Mouse (Mus musculus): Measurements from ENCODE around the gene Ephb1. TPM values are rescaled to one million over a fixed set of nuclear protein-coding genes. Genes with fewer than 3 reads are reported as not detected.

Ephb1 gene
- polyA plus RNA-seq, 1 experiment = 2.7 TPM

- Histone ChIP-seq H3K27me3 (replicated peaks; ENCODE audit: control insufficient read depth, insufficient read depth, low read length) (no peaks in the 10 kb centered on the region), H3K4me3 (ENCODE audit: insufficient read depth, low read depth, low read length) (no peak overlapping the region), H3K4me1 (ENCODE audit: control insufficient read depth, insufficient read depth, low read length) (no peaks in the 10 kb centered on the region), H3K36me3 (ENCODE audit: control insufficient read depth, insufficient read depth, low read length) (no peaks in the 10 kb centered on the region), H3K27ac (ENCODE audit: insufficient read depth, low read depth, low read length) (no peak overlapping the region)
- TF ChIP-seq CTCF (conservative IDR thresholded peaks at IDR 0.05; ENCODE audit: insufficient read depth, insufficient read length, low read depth, low read length) = no peak
- no peak for TF ChIP-seq POLR2A (IDR thresholded peaks at IDR 0.05; ENCODE audit: low read depth, low read length)
- no peak for DNase-seq
- whole genome bisulfite sequencing = 74% methylated on average over 5 of the region's 5 CpGs
Observed at GRCm38 (mm10) chr9:102373886-102374285, 19.4 kb upstream of the Ephb1 start.

- H3K36me3 ChIP-seq (ENCODE audit: control insufficient read depth, insufficient read depth, low read length) = no peaks in the 10 kb centered on the region
- no peak for DNase-seq
- 86% methylated on average over 3 of the region's 3 CpGs for WGBS
- H3K4me1 ChIP-seq (ENCODE audit: control insufficient read depth, insufficient read depth, low read length) = no peaks in the 10 kb centered on the region
- no peak for TF ChIP-seq POLR2A (IDR thresholded peaks at IDR 0.05; ENCODE audit: low read depth, low read length)
- no peaks in the 10 kb centered on the region for H3K27me3 ChIP-seq (replicated peaks; ENCODE audit: control insufficient read depth, insufficient read depth, low read length)
- H3K4me3 ChIP-seq (ENCODE audit: insufficient read depth, low read depth, low read length) = no peak overlapping the region
- H3K27ac ChIP-seq (ENCODE audit: insufficient read depth, low read depth, low read length) = no peak overlapping the region
Observed at GRCm38 (mm10) chr9:102371936-102372335, 17.4 kb upstream of the Ephb1 start.

GRCm38 (mm10) chr9:102371036-102371770, 16.7 kb upstream of the Ephb1 start:
- H3K4me1 ChIP-seq (ENCODE audit: control insufficient read depth, insufficient read depth, low read length) = no peaks in the 10 kb centered on the region
- no peaks in the 10 kb centered on the region for H3K36me3 ChIP-seq (ENCODE audit: control insufficient read depth, insufficient read depth, low read length)
- H3K27ac ChIP-seq (ENCODE audit: insufficient read depth, low read depth, low read length) = no peak overlapping the region
- no peak for DNase-seq
- TF ChIP-seq POLR2A (IDR thresholded peaks at IDR 0.05; ENCODE audit: low read depth, low read length) = no peak
- TF ChIP-seq CTCF (conservative IDR thresholded peaks at IDR 0.05; ENCODE audit: insufficient read depth, insufficient read length, low read depth, low read length) = no peak
- H3K27me3 ChIP-seq (replicated peaks; ENCODE audit: control insufficient read depth, insufficient read depth, low read length) = no peaks in the 10 kb centered on the region
- H3K4me3 ChIP-seq (ENCODE audit: insufficient read depth, low read depth, low read length) = no peak overlapping the region
- 60% methylated on average over 14 of the region's 14 CpGs for WGBS

- no peak for DNase-seq
- Histone ChIP-seq H3K27me3 (replicated peaks; ENCODE audit: control insufficient read depth, insufficient read depth, low read length) (no peaks in the 10 kb centered on the region), H3K27ac (ENCODE audit: insufficient read depth, low read depth, low read length) (no peak overlapping the region), H3K4me3 (ENCODE audit: insufficient read depth, low read depth, low read length) (no peak overlapping the region), H3K36me3 (ENCODE audit: control insufficient read depth, insufficient read depth, low read length) (no peaks in the 10 kb centered on the region), H3K4me1 (ENCODE audit: control insufficient read depth, insufficient read depth, low read length) (no peaks in the 10 kb centered on the region)
- 71% methylated on average over 8 of the region's 8 CpGs for WGBS
- TF ChIP-seq POLR2A (IDR thresholded peaks at IDR 0.05; ENCODE audit: low read depth, low read length) (no peak), CTCF (conservative IDR thresholded peaks at IDR 0.05; ENCODE audit: insufficient read depth, insufficient read length, low read depth, low read length) (no peak)
Observed at GRCm38 (mm10) chr9:102370141-102370540, 15.6 kb upstream of the Ephb1 start.

GRCm38 (mm10) chr9:102369141-102369540, 14.6 kb upstream of the Ephb1 start:
- TF ChIP-seq POLR2A (IDR thresholded peaks at IDR 0.05; ENCODE audit: low read depth, low read length) = no peak
- no peak for TF ChIP-seq CTCF (conservative IDR thresholded peaks at IDR 0.05; ENCODE audit: insufficient read depth, insufficient read length, low read depth, low read length)
- Histone ChIP-seq H3K27me3 (replicated peaks; ENCODE audit: control insufficient read depth, insufficient read depth, low read length) (no peaks in the 10 kb centered on the region), H3K36me3 (ENCODE audit: control insufficient read depth, insufficient read depth, low read length) (no peaks in the 10 kb centered on the region), H3K4me3 (ENCODE audit: insufficient read depth, low read depth, low read length) (no peak overlapping the region), H3K27ac (ENCODE audit: insufficient read depth, low read depth, low read length) (no peak overlapping the region), H3K4me1 (ENCODE audit: control insufficient read depth, insufficient read depth, low read length) (no peaks in the 10 kb centered on the region)
- 83% methylated on average over 3 of the region's 3 CpGs for WGBS
- DNase-seq = no peak

- Histone ChIP-seq H3K4me3 (ENCODE audit: insufficient read depth, low read depth, low read length) (no peak overlapping the region), H3K4me1 (ENCODE audit: control insufficient read depth, insufficient read depth, low read length) (no peaks in the 10 kb centered on the region), H3K27me3 (replicated peaks; ENCODE audit: control insufficient read depth, insufficient read depth, low read length) (no peaks in the 10 kb centered on the region), H3K27ac (ENCODE audit: insufficient read depth, low read depth, low read length) (no peak overlapping the region), H3K36me3 (ENCODE audit: control insufficient read depth, insufficient read depth, low read length) (no peaks in the 10 kb centered on the region)
- DNase-seq = no peak
- TF ChIP-seq CTCF (conservative IDR thresholded peaks at IDR 0.05; ENCODE audit: insufficient read depth, insufficient read length, low read depth, low read length) (no peak), POLR2A (IDR thresholded peaks at IDR 0.05; ENCODE audit: low read depth, low read length) (no peak)
- 96% methylated on average over 2 of the region's 2 CpGs for WGBS
Observed at GRCm38 (mm10) chr9:102367796-102368195, 13.3 kb upstream of the Ephb1 start.

GRCm38 (mm10) chr9:102365536-102365935, 11.0 kb upstream of the Ephb1 start:
- H3K36me3 ChIP-seq (ENCODE audit: control insufficient read depth, insufficient read depth, low read length) = no peaks in the 10 kb centered on the region
- no peak for DNase-seq
- 95% methylated on average over 2 of the region's 2 CpGs for WGBS
- no peaks in the 10 kb centered on the region for H3K4me1 ChIP-seq (ENCODE audit: control insufficient read depth, insufficient read depth, low read length)
- no peak overlapping the region for H3K4me3 ChIP-seq (ENCODE audit: insufficient read depth, low read depth, low read length)
- H3K27me3 ChIP-seq (replicated peaks; ENCODE audit: control insufficient read depth, insufficient read depth, low read length) = no peaks in the 10 kb centered on the region
- H3K27ac ChIP-seq (ENCODE audit: insufficient read depth, low read depth, low read length) = no peak overlapping the region
- no peak for TF ChIP-seq CTCF (conservative IDR thresholded peaks at IDR 0.05; ENCODE audit: insufficient read depth, insufficient read length, low read depth, low read length)
- TF ChIP-seq POLR2A (IDR thresholded peaks at IDR 0.05; ENCODE audit: low read depth, low read length) = no peak
